Mouse (Mus musculus) forebrain, embryonic 11.5 days (tissue): ENCODE measurements around the gene Abcd3. TPM values are rescaled to one million over a fixed set of nuclear protein-coding genes. Genes with fewer than 3 reads are reported as not detected.

Experiments used
- ATAC-seq: fragments of 200-750 bp; cut with Nextera tagmentation; replicated peaks from 2 replicates; pipeline ENCODE4 v1.8.0; 2017; ENCODE audit warnings: moderate TSS enrichment; ENCODE audit not compliant: low FRiP score
- DNase-seq: peaks from one replicate; pipeline ENCODE4 v3.0.0-alpha.2; 2017; ENCODE audit warnings: low spot score
- H3K27ac ChIP-seq: fragments of 300-500 bp; sonication (generic); 2 replicates; pipeline ENCODE4 v1.5.1; 2014; ENCODE audit warnings: low read depth, low read length
- H3K27me3 ChIP-seq: fragments of 300-500 bp; sonication (generic); 2 replicates; pipeline ENCODE4 v1.6.1; 2014; ENCODE audit warnings: mild to moderate bottlenecking, low read length, mixed read lengths; ENCODE audit not compliant: control insufficient read depth, insufficient read depth
- H3K36me3 ChIP-seq: fragments of 300-500 bp; sonication (generic); 2 replicates; pipeline ENCODE4 v1.6.1; 2014; ENCODE audit warnings: mild to moderate bottlenecking, low read length, moderate library complexity, mixed read lengths; ENCODE audit not compliant: control insufficient read depth, insufficient read depth
- H3K4me1 ChIP-seq: fragments of 300-500 bp; sonication (generic); replicated peaks from 2 replicates; pipeline ENCODE4 v1.6.1; 2014; ENCODE audit warnings: low read length, mixed read lengths; ENCODE audit not compliant: control insufficient read depth, insufficient read depth
- H3K4me2 ChIP-seq: fragments of 300-500 bp; sonication (generic); 2 replicates; pipeline ENCODE4 v1.6.1; 2014; ENCODE audit warnings: low read depth, mild to moderate bottlenecking, low read length, moderate library complexity, mixed read lengths; ENCODE audit not compliant: severe bottlenecking
- H3K4me3 ChIP-seq: fragments of 300-500 bp; sonication (generic); 2 replicates; pipeline ENCODE4 v1.5.1; 2014; ENCODE audit warnings: low read depth, low read length
- H3K9ac ChIP-seq: fragments of 300-500 bp; sonication (generic); 2 replicates; pipeline ENCODE4 v1.6.1; 2014; ENCODE audit warnings: low read length
- H3K9me3 ChIP-seq: fragments of 300-500 bp; sonication (generic); 2 replicates; pipeline ENCODE4 v1.6.1; 2016; ENCODE audit warnings: low read length, mixed read lengths; ENCODE audit not compliant: control insufficient read depth
- WGBS: fragments of 180-500 bp; shearing (Covaris S2); extraction: QIAGEN DNeasy Blood & Tissue Kit; methylation state at CpG from one replicate; pipeline ENCODE4 v1.1.7; 2014; 5-methylcytosine and 5-hydroxymethylcytosine counted together
- polyA plus RNA-seq: library from polyadenylated mRNA; unstranded; fragments of >200 nt; fragmentation: Nextera tagmentation; extraction: Ambion mirVana; gene quantifications from 2 replicates; pipeline ENCODE4 v1.2.1, GENCODE M21; 2014

The Abcd3 gene
- 58.1 and 59.0 TPM in 2 replicates for polyA plus RNA-seq

- Histone ChIP-seq H3K4me2 (peak within 1 kb of the TSS; percentile 59), H3K27ac (peak within 1 kb of the TSS; percentile 95), H3K27me3 (no peaks in the 10 kb centered on the region), H3K4me1 (peaks cover 6% of the 10 kb centered on the region; the same call in 1 of the 2 replicates), H3K4me3 (peak within 1 kb of the TSS; percentile 76), H3K36me3 (no peaks in the 10 kb centered on the region), H3K9ac (peak within 1 kb of the TSS; percentile 91), H3K9me3 (no peaks in the 10 kb centered on the region)
- peak; percentile 98 for DNase-seq
- WGBS = under 1% methylated on average over 80 of the region's 99 CpGs
- peak; percentile 94 for ATAC-seq
These were observed at the start of gene Abcd3 for GRCm38 (mm10) chr3:121814877-121815548. Gene Abcd3 (minus strand): TSS chr3:121815302.

- Histone ChIP-seq H3K9ac (no peak overlapping the region), H3K27ac (no peak overlapping the region), H3K4me1 (no peaks in the 10 kb centered on the region), H3K36me3 (no peaks in the 10 kb centered on the region), H3K27me3 (no peaks in the 10 kb centered on the region), H3K4me2 (no peak overlapping the region), H3K9me3 (no peaks in the 10 kb centered on the region), H3K4me3 (no peak overlapping the region)
- 27% methylated on average over 5 of the region's 5 CpGs for WGBS
- DNase-seq (no peak), ATAC-seq (no peak)
These were observed 44.0 kb upstream of the Abcd3 start for GRCm38 (mm10) chr3:121859142-121859541.

GRCm38 (mm10) chr3:121856131-121856530, 41.0 kb upstream of the Abcd3 start:
- no peak for ATAC-seq
- H3K36me3 ChIP-seq = no peaks in the 10 kb centered on the region
- no peaks in the 10 kb centered on the region for H3K27me3 ChIP-seq
- no peak overlapping the region for H3K4me2 ChIP-seq
- DNase-seq = no peak
- no peak overlapping the region for H3K9ac ChIP-seq
- no peak overlapping the region for H3K27ac ChIP-seq
- no peaks in the 10 kb centered on the region for H3K9me3 ChIP-seq
- 90% methylated on average over 4 of the region's 4 CpGs for WGBS
- H3K4me1 ChIP-seq = no peaks in the 10 kb centered on the region
- H3K4me3 ChIP-seq = no peak overlapping the region

- Histone ChIP-seq H3K4me3 (no peak overlapping the region), H3K9me3 (no peaks in the 10 kb centered on the region), H3K36me3 (no peaks in the 10 kb centered on the region), H3K4me1 (no peaks in the 10 kb centered on the region), H3K27ac (no peak overlapping the region), H3K27me3 (no peaks in the 10 kb centered on the region), H3K9ac (no peak overlapping the region), H3K4me2 (no peak overlapping the region)
- DNase-seq (no peak), ATAC-seq (no peak)
- 77% methylated on average over 5 of the region's 5 CpGs for WGBS
These were observed 38.8 kb upstream of the Abcd3 start for GRCm38 (mm10) chr3:121853781-121854520.

- H3K27me3 ChIP-seq = no peaks in the 10 kb centered on the region
- no peak overlapping the region for H3K4me2 ChIP-seq
- no peaks in the 10 kb centered on the region for H3K36me3 ChIP-seq
- ATAC-seq (no peak), DNase-seq (no peak)
- no peaks in the 10 kb centered on the region for H3K9me3 ChIP-seq
- no peak overlapping the region for H3K4me3 ChIP-seq
- H3K27ac ChIP-seq = no peak overlapping the region
- H3K9ac ChIP-seq = no peak overlapping the region
- no peaks in the 10 kb centered on the region for H3K4me1 ChIP-seq
- WGBS = 49% methylated on average over 4 of the region's 4 CpGs
These were observed 37.1 kb upstream of the Abcd3 start for GRCm38 (mm10) chr3:121852074-121852826.

GRCm38 (mm10) chr3:121851006-121851405, 35.9 kb upstream of the Abcd3 start:
- DNase-seq (no peak), ATAC-seq (no peak)
- no peaks in the 10 kb centered on the region for H3K36me3 ChIP-seq
- H3K4me1 ChIP-seq = no peaks in the 10 kb centered on the region
- no peak overlapping the region for H3K27ac ChIP-seq
- no peak overlapping the region for H3K4me3 ChIP-seq
- no peak overlapping the region for H3K9ac ChIP-seq
- no peaks in the 10 kb centered on the region for H3K27me3 ChIP-seq
- H3K4me2 ChIP-seq = no peak overlapping the region
- H3K9me3 ChIP-seq = no peaks in the 10 kb centered on the region
- 90% methylated on average over 3 of the region's 3 CpGs for WGBS

- DNase-seq = no peak
- H3K4me1 ChIP-seq = no peaks in the 10 kb centered on the region
- no peaks in the 10 kb centered on the region for H3K36me3 ChIP-seq
- no peak overlapping the region for H3K4me3 ChIP-seq
- no peak overlapping the region for H3K27ac ChIP-seq
- H3K4me2 ChIP-seq = no peak overlapping the region
- ATAC-seq = no peak
- H3K9me3 ChIP-seq = no peaks in the 10 kb centered on the region
- H3K9ac ChIP-seq = no peak overlapping the region
- H3K27me3 ChIP-seq = no peaks in the 10 kb centered on the region
- 97% methylated on average over 4 of the region's 4 CpGs for WGBS
These were observed 35.3 kb upstream of the Abcd3 start for GRCm38 (mm10) chr3:121850381-121850780.

- Histone ChIP-seq H3K4me3 (no peak overlapping the region), H3K4me1 (no peaks in the 10 kb centered on the region), H3K27ac (no peak overlapping the region), H3K9ac (no peak overlapping the region), H3K27me3 (no peaks in the 10 kb centered on the region), H3K36me3 (no peaks in the 10 kb centered on the region), H3K4me2 (no peak overlapping the region), H3K9me3 (no peaks in the 10 kb centered on the region)
- DNase-seq (no peak), ATAC-seq (no peak)
These were observed 32.2 kb upstream of the Abcd3 start for GRCm38 (mm10) chr3:121847296-121847695.
